Mouse (Mus musculus): ENCODE measurements around the gene Tmem132d. TPM values are rescaled to one million over a fixed set of nuclear protein-coding genes. Genes with fewer than 3 reads are reported as not detected.
"Not testable (repeated sequence)": the region's sequence is repeated elsewhere in the genome, so short reads cannot be mapped to it uniquely, and the experiment has no call there.

Gene Tmem132d
- polyA plus RNA-seq, 1 experiment from 2014 or later, result not detected

DNA sequence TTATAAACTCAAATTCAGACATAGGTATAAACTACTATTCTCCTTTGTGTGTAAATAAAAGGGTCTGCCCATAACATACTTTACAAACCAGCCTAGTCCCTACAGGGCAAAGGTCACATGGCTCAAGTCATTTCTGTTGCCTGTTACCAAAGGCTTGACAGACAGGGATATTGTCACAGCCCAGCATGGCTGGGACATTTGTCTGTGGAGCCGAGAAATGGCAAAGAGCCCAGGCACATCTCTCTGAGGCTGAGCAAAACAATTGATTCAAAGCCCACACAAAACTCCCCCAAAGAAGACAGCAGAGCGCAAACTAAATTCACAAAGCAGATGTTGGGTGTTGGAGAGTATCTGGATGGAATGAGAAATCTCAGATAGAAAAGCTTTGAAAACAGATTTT, 405.8 kb downstream of the Tmem132d start:
- no peak for TF ChIP-seq CTCF (IDR thresholded peaks at IDR 0.05; ENCODE audit: low read depth)
- Histone ChIP-seq H3K27ac (ENCODE audit: low read depth, low read length) (no peak overlapping the region), H3K36me3 (ENCODE audit: control insufficient read depth, insufficient read depth) (no peaks in the 10 kb centered on the region), H3K9ac (ENCODE audit: low read depth, low read length) (no peak overlapping the region), H3K4me1 (replicated peaks; ENCODE audit: control insufficient read depth, insufficient read depth, low read length) (no peaks in the 10 kb centered on the region), H3K4me2 (replicated peaks; ENCODE audit: low read depth) (no peak overlapping the region), H3K27me3 (replicated peaks; ENCODE audit: control insufficient read depth, insufficient read depth, low read length) (no peaks in the 10 kb centered on the region), H3K4me3 (ENCODE audit: low read depth, low read length) (no peak overlapping the region), H3K9me3 (ENCODE audit: control insufficient read depth) (no peaks in the 10 kb centered on the region)
- WGBS, result 70% methylated on average over 2 of the region's 2 CpGs
- ATAC-seq, result no peak

DNA sequence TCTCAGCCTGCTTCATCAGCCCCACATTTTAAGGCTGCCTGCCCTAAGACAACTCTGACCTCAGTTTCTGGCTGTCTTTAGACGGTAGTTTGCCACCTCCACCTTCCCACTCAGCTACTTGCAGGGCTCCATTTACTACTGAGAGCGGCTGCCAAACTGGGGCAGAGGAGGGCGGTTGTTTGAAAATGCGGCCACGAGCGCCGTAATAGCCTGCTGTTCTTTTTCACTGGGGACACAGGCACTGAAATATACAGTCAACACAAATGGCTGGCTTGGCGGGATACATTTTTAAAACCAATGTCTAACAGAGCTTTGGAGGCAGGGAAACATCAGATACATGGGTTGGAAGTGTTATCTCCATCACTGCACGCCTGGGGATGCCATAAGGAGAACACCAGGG, 428.2 kb downstream of the Tmem132d start:
- Histone ChIP-seq H3K4me2 (replicated peaks; ENCODE audit: low read depth) (no peak overlapping the region), H3K27ac (ENCODE audit: low read depth, low read length) (no peak overlapping the region), H3K36me3 (ENCODE audit: control insufficient read depth, insufficient read depth) (no peaks in the 10 kb centered on the region), H3K4me1 (replicated peaks; ENCODE audit: control insufficient read depth, insufficient read depth, low read length) (no peaks in the 10 kb centered on the region), H3K4me3 (ENCODE audit: low read depth, low read length) (no peak overlapping the region), H3K9ac (ENCODE audit: low read depth, low read length) (no peak overlapping the region), H3K27me3 (replicated peaks; ENCODE audit: control insufficient read depth, insufficient read depth, low read length) (no peaks in the 10 kb centered on the region), H3K9me3 (ENCODE audit: control insufficient read depth) (no peaks in the 10 kb centered on the region)
- WGBS, result 62% methylated on average over 9 of the region's 9 CpGs
- ATAC-seq, result no peak
- no peak for TF ChIP-seq CTCF (IDR thresholded peaks at IDR 0.05; ENCODE audit: low read depth)

DNA sequence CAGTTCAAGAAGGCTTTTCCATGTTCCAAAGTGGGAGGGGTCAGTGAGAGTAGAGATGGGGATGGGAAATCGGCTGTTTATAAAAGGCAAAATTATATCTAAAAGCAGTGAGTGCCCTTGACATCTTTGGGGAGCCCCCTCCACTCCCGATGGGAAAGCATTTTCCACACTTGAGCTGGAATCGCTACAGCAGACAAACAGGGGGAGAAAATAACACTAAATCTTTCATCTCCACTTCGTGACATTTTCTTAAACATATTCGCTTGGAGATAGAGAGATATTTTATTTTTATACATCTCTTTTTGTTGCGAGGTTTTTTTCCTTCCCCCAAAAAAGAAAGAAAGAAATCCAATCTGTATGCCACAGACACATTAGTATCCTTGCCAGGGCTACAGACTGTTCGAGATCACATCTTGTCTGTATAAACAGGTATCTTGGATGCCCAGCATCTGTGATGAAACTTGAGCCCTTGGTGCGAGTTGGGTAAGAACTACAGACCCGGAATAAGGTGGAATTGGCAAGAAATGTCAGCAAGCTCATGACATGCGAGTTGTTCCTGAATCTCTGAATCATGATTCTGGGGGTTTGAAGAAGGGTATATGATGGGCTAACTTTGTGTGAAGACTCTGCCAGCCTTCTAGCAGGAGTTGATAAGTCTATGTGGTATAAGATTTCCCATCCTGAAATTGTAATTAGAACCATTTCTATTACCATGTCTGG, 436.2 kb downstream of the Tmem132d start:
- Histone ChIP-seq H3K4me2 (replicated peaks; ENCODE audit: low read depth) (no peak overlapping the region), H3K9me3 (ENCODE audit: control insufficient read depth) (no peaks in the 10 kb centered on the region), H3K9ac (ENCODE audit: low read depth, low read length) (no peak overlapping the region), H3K27me3 (replicated peaks; ENCODE audit: control insufficient read depth, insufficient read depth, low read length) (no peaks in the 10 kb centered on the region), H3K27ac (ENCODE audit: low read depth, low read length) (no peak overlapping the region), H3K36me3 (ENCODE audit: control insufficient read depth, insufficient read depth) (no peaks in the 10 kb centered on the region), H3K4me3 (ENCODE audit: low read depth, low read length) (no peak overlapping the region), H3K4me1 (replicated peaks; ENCODE audit: control insufficient read depth, insufficient read depth, low read length) (no peaks in the 10 kb centered on the region)
- ATAC-seq, result no peak
- 78% methylated on average over 10 of the region's 10 CpGs for WGBS
- no peak for TF ChIP-seq CTCF (IDR thresholded peaks at IDR 0.05; ENCODE audit: low read depth)

DNA sequence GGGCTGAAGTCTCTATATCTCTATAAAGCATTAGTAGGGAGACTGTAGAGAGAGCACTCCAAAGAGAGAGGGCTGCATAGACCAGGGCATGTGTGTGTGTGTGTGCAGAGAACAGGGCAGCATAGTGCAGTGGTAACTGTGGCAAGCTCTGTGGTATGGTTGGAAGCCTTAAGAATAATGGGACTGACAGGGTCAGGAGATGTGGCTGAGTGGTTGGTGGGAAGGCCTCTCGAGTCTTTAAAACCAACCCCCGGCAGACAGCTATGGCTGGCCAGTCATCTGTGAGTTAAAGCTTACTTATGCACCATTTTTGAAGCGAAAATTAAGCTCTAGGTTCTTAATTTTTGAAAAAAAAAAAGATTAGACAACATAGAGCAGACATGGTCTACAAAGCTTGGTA, 439.4 kb downstream of the Tmem132d start:
- whole genome bisulfite sequencing, result 76% methylated on average over 3 of the region's 3 CpGs
- no peak for TF ChIP-seq CTCF (IDR thresholded peaks at IDR 0.05; ENCODE audit: low read depth)
- H3K9me3 ChIP-seq (ENCODE audit: control insufficient read depth), result no peaks in the 10 kb centered on the region

DNA sequence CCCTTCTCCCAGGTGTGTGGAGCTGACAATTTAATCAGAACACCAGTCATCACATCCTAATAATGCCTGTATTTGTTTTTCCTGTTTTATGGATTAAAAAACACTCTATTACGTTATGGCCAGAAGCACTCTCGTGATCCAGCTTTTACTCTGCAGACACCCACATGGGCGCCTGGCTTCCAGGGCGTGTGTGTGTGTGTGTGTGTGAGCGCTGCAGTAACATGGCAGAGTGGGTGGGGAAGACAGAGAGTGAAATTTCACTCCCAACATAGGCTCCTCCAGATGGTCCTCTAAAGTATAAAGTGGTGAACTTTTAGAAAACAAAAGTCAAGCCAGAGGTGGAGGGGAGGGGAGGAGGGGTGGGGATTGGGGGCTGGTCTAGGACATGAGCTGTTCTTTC, 442.1 kb downstream of the Tmem132d start:
- TF ChIP-seq CTCF (IDR thresholded peaks at IDR 0.05; ENCODE audit: low read depth), result no peak
- Histone ChIP-seq H3K27me3 (replicated peaks; ENCODE audit: control insufficient read depth, insufficient read depth, low read length) (no peaks in the 10 kb centered on the region), H3K9me3 (ENCODE audit: control insufficient read depth) (no peaks in the 10 kb centered on the region), H3K4me2 (replicated peaks; ENCODE audit: low read depth) (no peak overlapping the region), H3K9ac (ENCODE audit: low read depth, low read length) (no peak overlapping the region), H3K4me3 (ENCODE audit: low read depth, low read length) (no peak overlapping the region), H3K4me1 (replicated peaks; ENCODE audit: control insufficient read depth, insufficient read depth, low read length) (no peaks in the 10 kb centered on the region), H3K27ac (ENCODE audit: low read depth, low read length) (no peak overlapping the region), H3K36me3 (ENCODE audit: control insufficient read depth, insufficient read depth) (no peaks in the 10 kb centered on the region)
- no peak for ATAC-seq
- 84% methylated on average over 5 of the region's 5 CpGs for WGBS

More for the DNA sequence above, 439.4 kb downstream of the Tmem132d start:
- Histone ChIP-seq H3K4me1 (replicated peaks; ENCODE audit: control insufficient read depth, insufficient read depth, low read length) (no peaks in the 10 kb centered on the region), H3K4me3 (ENCODE audit: low read depth, low read length) (no peak overlapping the region), H3K27ac (ENCODE audit: low read depth, low read length) (no peak overlapping the region), H3K27me3 (replicated peaks; ENCODE audit: control insufficient read depth, insufficient read depth, low read length) (no peaks in the 10 kb centered on the region), H3K36me3 (ENCODE audit: control insufficient read depth, insufficient read depth) (no peaks in the 10 kb centered on the region), H3K9ac (ENCODE audit: low read depth, low read length) (no peak overlapping the region), H3K4me2 (replicated peaks; ENCODE audit: low read depth) (no peak overlapping the region)
- ATAC-seq, result no peak

DNA sequence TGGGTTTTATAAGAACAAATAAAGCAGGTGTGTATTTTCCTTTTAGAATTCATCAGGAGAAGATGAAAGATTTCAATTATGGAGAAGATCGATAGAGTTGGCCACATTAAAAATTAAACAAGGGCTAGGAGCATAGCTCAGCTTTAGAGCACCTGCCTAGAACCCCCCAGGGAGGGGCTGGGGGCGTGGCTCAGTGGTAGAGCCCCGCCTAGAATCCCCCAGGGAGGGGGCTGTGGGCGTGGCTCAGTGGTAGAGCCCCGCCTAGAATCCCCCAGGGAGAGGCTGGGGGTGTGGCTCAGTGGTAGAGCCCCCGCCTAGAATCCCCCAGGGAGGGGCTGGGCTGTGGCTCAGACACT, 452.9 kb downstream of the Tmem132d start:
- WGBS, result 51% methylated on average over 6 of the region's 6 CpGs
- H3K36me3 ChIP-seq (ENCODE audit: control insufficient read depth, insufficient read depth); H3K4me3 ChIP-seq (ENCODE audit: low read depth, low read length); H3K9me3 ChIP-seq (ENCODE audit: control insufficient read depth); H3K9ac ChIP-seq (ENCODE audit: low read depth, low read length); H3K27me3 ChIP-seq (replicated peaks; ENCODE audit: control insufficient read depth, insufficient read depth, low read length); H3K27ac ChIP-seq (ENCODE audit: low read depth, low read length); H3K4me1 ChIP-seq (replicated peaks; ENCODE audit: control insufficient read depth, insufficient read depth, low read length): not testable (repeated sequence)
- ATAC-seq, result peak; percentile 19; the same call in 1 of the 2 replicates
- 0 out of 2 replicates have a peak overlapping the region, but pooled peaks have one; percentile 7 for H3K4me2 ChIP-seq (replicated peaks; ENCODE audit: low read depth)

All from intestine, postnatal 0 days (tissue).